Mouse (Mus musculus) limb, embryonic 14.5 days (tissue): ENCODE data around the gene Mcts2. TPM values are rescaled to one million over a fixed set of nuclear protein-coding genes. Genes with fewer than 3 reads are reported as not detected.
A peak's percentile ranks its signal among the peaks of the same experiment; 100 is the strongest.

Source experiments
- ATAC-seq: fragments of 200-750 bp; cut with Nextera tagmentation; 2 replicates; pipeline ENCODE4 v1.8.0; 2017; ENCODE audit warnings: low read depth, moderate number of reproducible peaks, moderate TSS enrichment; ENCODE audit not compliant: low FRiP score
- DNase-seq: peaks from one replicate; pipeline ENCODE4 v3.0.0-alpha.2; 2015; ENCODE audit warnings: low spot score
- H3K27ac ChIP-seq: fragments of 300-500 bp; sonication (generic); replicated peaks from 2 replicates; pipeline ENCODE4 v1.5.1; 2014; ENCODE audit warnings: low read depth, mild to moderate bottlenecking, low read length, moderate library complexity, mixed read lengths
- H3K27me3 ChIP-seq: fragments of 300-500 bp; sonication (generic); 2 replicates; pipeline ENCODE4 v1.6.1; 2014; ENCODE audit warnings: low read length, mixed read lengths; ENCODE audit not compliant: control insufficient read depth, insufficient read depth
- H3K36me3 ChIP-seq: fragments of 300-500 bp; sonication (generic); 2 replicates; pipeline ENCODE4 v1.6.1; 2014; ENCODE audit warnings: mild to moderate bottlenecking, low read length, moderate library complexity, mixed read lengths; ENCODE audit not compliant: control insufficient read depth, insufficient read depth
- H3K4me1 ChIP-seq: fragments of 300-500 bp; sonication (generic); 2 replicates; pipeline ENCODE4 v1.6.1; 2014; ENCODE audit warnings: antibody characterized with exemption, low read length, mixed read lengths; ENCODE audit not compliant: control insufficient read depth, insufficient read depth
- H3K4me2 ChIP-seq: fragments of 300-500 bp; sonication (generic); replicated peaks from 2 replicates; pipeline ENCODE4 v1.6.1; 2014; ENCODE audit warnings: low read depth, mild to moderate bottlenecking, low read length, moderate library complexity; ENCODE audit not compliant: severe bottlenecking
- H3K4me3 ChIP-seq: fragments of 300-500 bp; sonication (generic); replicated peaks from 2 replicates; pipeline ENCODE4 v1.5.1; 2014; ENCODE audit warnings: low read length
- H3K9ac ChIP-seq: fragments of 300-500 bp; sonication (generic); 2 replicates; pipeline ENCODE4 v1.6.1; 2014; ENCODE audit warnings: mild to moderate bottlenecking, low read depth, low read length, moderate library complexity; ENCODE audit not compliant: severe bottlenecking
- H3K9me3 ChIP-seq: fragments of 300-500 bp; sonication (generic); 2 replicates; pipeline ENCODE4 v1.6.1; 2016; ENCODE audit warnings: low read length; ENCODE audit not compliant: control insufficient read depth
- POLR2A ChIP-seq: fragments of 200-500 bp; IDR thresholded peaks from 2 replicates; pipeline ENCODE4 v1.8.0; 2012; ENCODE audit warnings: inconsistent platforms, mild to moderate bottlenecking, moderate library complexity, borderline replicate concordance; ENCODE audit not compliant: insufficient read depth, insufficient read length; ENCODE audit errors: extremely low read depth
- WGBS: fragments of 180-500 bp; shearing (Covaris S2); extraction: QIAGEN DNeasy Blood & Tissue Kit; methylation state at CpG from one replicate; pipeline ENCODE4 v1.1.7; 2014; 5-methylcytosine and 5-hydroxymethylcytosine counted together
- polyA plus RNA-seq, 2 experiments: library from polyadenylated mRNA; depleted of rRNA in 1 of 2; stranded (reverse) in 1 of 2; unstranded in 1 of 2; fragments of >200 nt; fragmentation: Nextera tagmentation in 1 of 2; extraction: Ambion mirVana in 1 of 2; gene quantifications; 2 replicates each; pipeline versions ENCODE4 v1.2.1 to v1.2.3; 2012 to 2014

The Mcts2 gene
- polyA plus RNA-seq, 2 experiments, result 18.6 to 27.2 TPM

DNA sequence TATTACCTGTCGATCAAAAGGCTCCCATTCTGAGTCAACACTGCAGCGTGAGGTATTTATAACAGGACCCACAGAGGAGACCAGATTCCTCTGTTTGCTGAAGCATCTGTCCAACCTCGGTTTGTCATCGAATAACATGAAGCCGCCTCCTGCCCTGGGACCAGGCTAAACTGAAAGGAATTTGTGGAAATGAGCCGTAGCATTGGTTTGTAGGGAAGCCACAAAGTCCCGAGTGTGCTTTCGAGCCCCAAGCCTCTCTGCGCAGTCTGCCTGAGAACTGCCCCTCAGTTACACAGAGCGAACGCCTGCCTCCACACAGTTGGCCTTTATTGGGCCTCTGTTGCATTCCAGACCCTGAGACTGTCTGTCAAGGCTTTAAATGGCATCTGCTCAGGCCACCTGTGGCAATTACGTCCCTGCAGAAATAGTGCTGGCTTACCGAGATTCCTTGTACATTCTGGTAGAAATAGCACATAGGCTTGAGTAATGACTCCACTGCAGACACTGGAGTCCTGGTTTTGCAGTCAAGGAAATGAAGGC, 11.5 kb upstream of the Mcts2 start:
- Histone ChIP-seq H3K36me3 (peaks cover 75% of the 10 kb centered on the region), H3K4me1 (peaks cover 41% of the 10 kb centered on the region), H3K4me2 (no peak overlapping the region), H3K27me3 (no peaks in the 10 kb centered on the region), H3K27ac (peak overlapping the region; percentile 52), H3K4me3 (no peak overlapping the region), H3K9me3 (no peaks in the 10 kb centered on the region), H3K9ac (no peak overlapping the region; the same call in 1 of the 2 replicates)
- no peak for TF ChIP-seq POLR2A
- 46% methylated on average over 13 of the region's 13 CpGs for WGBS
- DNase-seq, result peak; percentile 55
- peak; percentile 76 for ATAC-seq

DNA sequence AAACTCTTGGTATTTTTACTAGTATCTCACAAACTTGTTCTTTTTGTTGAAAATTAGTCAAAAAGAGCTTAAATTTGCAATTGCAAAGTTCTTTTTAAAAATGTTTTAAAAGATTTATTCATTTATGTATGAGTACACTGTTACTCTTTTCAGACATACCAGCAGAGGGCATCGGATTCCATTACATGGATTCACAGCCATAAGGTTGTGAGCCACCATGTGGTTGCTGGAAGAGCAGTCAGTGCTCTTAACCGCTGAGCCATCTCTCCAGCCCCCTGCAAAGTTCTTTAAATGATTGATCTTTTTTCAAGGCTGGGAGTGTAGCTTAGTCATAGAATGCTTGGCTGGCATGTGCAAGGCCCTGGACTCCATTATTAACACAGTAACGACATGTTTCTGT, 8.5 kb upstream of the Mcts2 start:
- Histone ChIP-seq H3K27me3 (no peaks in the 10 kb centered on the region), H3K9me3 (no peaks in the 10 kb centered on the region), H3K9ac (no peak overlapping the region), H3K36me3 (peaks cover 91% of the 10 kb centered on the region), H3K4me2 (no peak overlapping the region), H3K4me3 (no peak overlapping the region), H3K4me1 (peaks cover 18% of the 10 kb centered on the region), H3K27ac (no peak overlapping the region)
- DNase-seq (peak; percentile 80), ATAC-seq (no peak)
- WGBS, result 64% methylated on average over 3 of the region's 3 CpGs
- TF ChIP-seq POLR2A, result no peak

DNA sequence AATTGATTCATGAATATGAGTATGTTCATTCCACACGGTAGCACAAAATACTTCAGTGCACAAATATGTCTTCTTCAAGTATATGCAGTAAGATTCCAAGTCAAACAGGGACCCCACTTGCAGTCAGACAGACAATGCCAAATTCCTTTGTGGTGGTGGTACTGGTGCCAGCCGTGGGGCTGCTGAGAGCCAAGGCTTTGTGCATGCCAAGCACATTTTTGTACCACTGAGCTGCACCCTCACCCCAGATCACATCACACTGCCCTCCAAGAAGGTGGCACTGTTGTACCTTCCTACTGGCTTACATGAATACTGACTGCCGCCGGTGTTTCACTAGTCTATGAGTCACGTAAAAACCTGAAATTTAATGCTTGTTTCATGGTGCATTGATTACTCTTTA, 7.9 kb upstream of the Mcts2 start:
- no peak overlapping the region for H3K4me2 ChIP-seq
- no peak overlapping the region for H3K9ac ChIP-seq
- TF ChIP-seq POLR2A, result no peak
- peaks cover 17% of the 10 kb centered on the region for H3K4me1 ChIP-seq
- no peaks in the 10 kb centered on the region for H3K27me3 ChIP-seq
- H3K4me3 ChIP-seq, result no peak overlapping the region
- WGBS, result 84% methylated on average over 5 of the region's 5 CpGs
- H3K36me3 ChIP-seq, result peaks cover 96% of the 10 kb centered on the region
- ATAC-seq, result no peak
- no peak overlapping the region for H3K27ac ChIP-seq
- no peaks in the 10 kb centered on the region for H3K9me3 ChIP-seq
- no peak for DNase-seq

DNA sequence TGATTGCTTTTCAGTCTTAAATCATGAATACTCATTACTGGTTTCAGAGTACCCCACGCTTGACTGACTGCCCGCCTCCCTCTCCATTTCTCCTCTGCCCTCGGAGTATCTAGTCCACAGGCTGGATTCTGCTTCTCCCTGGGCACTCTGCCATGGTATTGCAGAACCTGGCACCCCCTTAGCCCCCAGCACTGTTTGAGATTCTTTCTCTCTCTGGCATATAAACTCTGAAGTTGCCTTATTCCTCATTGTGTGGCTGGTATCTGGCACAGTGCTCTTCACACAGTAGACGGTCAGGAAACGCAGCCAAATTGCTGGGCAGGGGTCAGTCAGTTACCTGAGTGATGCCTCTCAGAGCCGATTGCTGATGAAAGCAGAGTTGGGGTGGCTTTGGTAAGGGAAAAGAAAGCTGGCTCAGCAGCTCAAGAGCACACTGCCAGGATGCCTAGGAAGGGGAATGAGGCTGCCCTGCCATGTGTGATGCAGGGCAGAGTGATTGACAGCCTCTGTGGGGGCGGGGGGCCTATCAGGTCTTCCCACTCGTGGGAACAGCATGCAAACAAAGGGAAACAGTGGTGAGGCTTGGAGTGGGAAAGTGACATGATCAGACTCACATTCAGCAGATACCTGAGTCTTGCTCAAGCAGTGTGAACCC, 7.0 kb upstream of the Mcts2 start:
- 89% methylated on average over 8 of the region's 8 CpGs for WGBS
- no peak for DNase-seq
- no peak overlapping the region for H3K4me3 ChIP-seq
- no peak overlapping the region for H3K27ac ChIP-seq
- H3K4me2 ChIP-seq, result no peak overlapping the region
- peaks cover 8% of the 10 kb centered on the region; the same call in 1 of the 2 replicates for H3K4me1 ChIP-seq
- no peaks in the 10 kb centered on the region for H3K9me3 ChIP-seq
- no peak for TF ChIP-seq POLR2A
- H3K9ac ChIP-seq, result no peak overlapping the region
- H3K36me3 ChIP-seq, result peaks cover 96% of the 10 kb centered on the region
- H3K27me3 ChIP-seq, result no peaks in the 10 kb centered on the region
- ATAC-seq, result no peak

DNA sequence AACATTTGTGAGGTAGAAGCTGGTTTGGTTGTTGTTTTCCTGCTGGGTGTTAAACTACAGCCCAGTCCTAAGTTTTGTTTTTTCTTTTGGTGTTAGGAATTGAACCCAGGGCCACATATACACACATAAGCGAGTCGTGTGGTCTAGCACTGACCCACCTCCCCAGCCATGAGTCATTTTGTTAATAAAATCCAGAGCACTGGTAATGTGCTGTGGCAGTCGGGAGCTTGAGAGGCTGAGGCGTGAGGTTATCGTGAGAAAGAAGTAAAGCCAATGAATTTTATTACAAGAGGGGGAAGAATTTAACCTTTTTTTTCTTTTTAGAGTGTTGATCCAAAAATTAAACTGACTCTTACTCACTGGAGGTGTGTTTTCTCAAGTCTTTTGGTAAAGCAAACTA, 3.7 kb upstream of the Mcts2 start:
- ATAC-seq (no peak), DNase-seq (no peak)
- no peak for TF ChIP-seq POLR2A

More for the DNA sequence above, 3.7 kb upstream of the Mcts2 start:
- Histone ChIP-seq H3K9ac (no peak overlapping the region), H3K27ac (no peak overlapping the region), H3K36me3 (peaks cover 97% of the 10 kb centered on the region), H3K4me1 (no peaks in the 10 kb centered on the region), H3K27me3 (no peaks in the 10 kb centered on the region), H3K4me2 (no peak overlapping the region), H3K9me3 (no peaks in the 10 kb centered on the region; the same call in 1 of the 2 replicates), H3K4me3 (no peak overlapping the region)
- WGBS, result 69% methylated on average over 5 of the region's 5 CpGs
